Mouse (Mus musculus): Measurements from ENCODE around the gene Lrrc71. TPM values are rescaled to one million over a fixed set of nuclear protein-coding genes. Genes with fewer than 3 reads are reported as not detected.

The Lrrc71 gene
- polyA plus RNA-seq, 1 experiment from 2014 or later = 0.36 TPM

- Histone ChIP-seq H3K36me3 (no peaks in the 10 kb centered on the region), H3K27me3 (peaks cover 37% of the 10 kb centered on the region), H3K27ac (no peak overlapping the region), H3K9me3 (no peaks in the 10 kb centered on the region), H3K4me3 (replicated peaks) (no peak overlapping the region), H3K9ac (replicated peaks) (no peak overlapping the region), H3K4me2 (replicated peaks) (no peak overlapping the region), H3K4me1 (replicated peaks) (peaks cover 15% of the 10 kb centered on the region)
- no peak for ATAC-seq
- 51% methylated on average over 6 of the region's 6 CpGs for WGBS
Observed at GRCm38 (mm10) chr3:87771088-87771487, 22.7 kb upstream of the Lrrc71 start.

- no peaks in the 10 kb centered on the region for H3K36me3 ChIP-seq
- H3K4me2 ChIP-seq (replicated peaks) = no peak overlapping the region
- H3K9me3 ChIP-seq = no peaks in the 10 kb centered on the region
- H3K27me3 ChIP-seq = peaks cover 43% of the 10 kb centered on the region
- H3K9ac ChIP-seq (replicated peaks) = no peak overlapping the region
- peaks cover 12% of the 10 kb centered on the region for H3K4me1 ChIP-seq (replicated peaks)
- H3K27ac ChIP-seq = no peak overlapping the region
- H3K4me3 ChIP-seq (replicated peaks) = no peak overlapping the region
- no peak for ATAC-seq
- under 1% methylated on average over 4 of the region's 4 CpGs for WGBS
Observed at GRCm38 (mm10) chr3:87770280-87770679, 21.9 kb upstream of the Lrrc71 start.

- Histone ChIP-seq H3K27me3 (peaks cover 48% of the 10 kb centered on the region), H3K36me3 (no peaks in the 10 kb centered on the region), H3K9me3 (no peaks in the 10 kb centered on the region), H3K9ac (replicated peaks) (no peak overlapping the region), H3K4me3 (replicated peaks) (no peak overlapping the region), H3K4me2 (replicated peaks) (no peak overlapping the region), H3K4me1 (replicated peaks) (peaks cover 12% of the 10 kb centered on the region), H3K27ac (no peak overlapping the region)
- WGBS = 80% methylated on average over 8 of the region's 8 CpGs
- ATAC-seq = no peak
Observed at GRCm38 (mm10) chr3:87769506-87769905, 21.1 kb upstream of the Lrrc71 start.

- no peaks in the 10 kb centered on the region for H3K36me3 ChIP-seq
- 5% methylated on average over 33 of the region's 37 CpGs for WGBS
- H3K27me3 ChIP-seq = peaks cover 50% of the 10 kb centered on the region
- H3K9me3 ChIP-seq = no peaks in the 10 kb centered on the region
- H3K4me3 ChIP-seq (replicated peaks) = peak overlapping the region; percentile 33
- H3K4me2 ChIP-seq (replicated peaks) = peak overlapping the region; percentile 47
- peaks cover 14% of the 10 kb centered on the region for H3K4me1 ChIP-seq (replicated peaks)
- peak; percentile 34; the same call in 1 of the 2 replicates for ATAC-seq
- no peak overlapping the region for H3K27ac ChIP-seq
- peak overlapping the region; percentile 44; the same call in 1 of the 2 replicates for H3K9ac ChIP-seq (replicated peaks)
Observed at GRCm38 (mm10) chr3:87768844-87769243, 20.4 kb upstream of the Lrrc71 start.

GRCm38 (mm10) chr3:87768431-87768830, 20.0 kb upstream of the Lrrc71 start:
- H3K27ac ChIP-seq = no peak overlapping the region
- no peak for ATAC-seq
- WGBS = 53% methylated on average over 6 of the region's 6 CpGs
- H3K4me2 ChIP-seq (replicated peaks) = peak overlapping the region; percentile 47
- peak overlapping the region; percentile 33 for H3K4me3 ChIP-seq (replicated peaks)
- no peaks in the 10 kb centered on the region for H3K36me3 ChIP-seq
- peaks cover 18% of the 10 kb centered on the region for H3K4me1 ChIP-seq (replicated peaks)
- H3K9me3 ChIP-seq = no peaks in the 10 kb centered on the region
- peaks cover 51% of the 10 kb centered on the region for H3K27me3 ChIP-seq
- peak overlapping the region; percentile 44; the same call in 1 of the 2 replicates for H3K9ac ChIP-seq (replicated peaks)

GRCm38 (mm10) chr3:87767764-87768163, 19.3 kb upstream of the Lrrc71 start:
- Histone ChIP-seq H3K36me3 (no peaks in the 10 kb centered on the region), H3K9me3 (no peaks in the 10 kb centered on the region), H3K4me3 (replicated peaks) (no peak overlapping the region), H3K4me1 (replicated peaks) (peaks cover 16% of the 10 kb centered on the region), H3K9ac (replicated peaks) (no peak overlapping the region), H3K4me2 (replicated peaks) (peak overlapping the region; percentile 11; the same call in 1 of the 2 replicates), H3K27ac (no peak overlapping the region), H3K27me3 (peaks cover 55% of the 10 kb centered on the region)
- no peak for ATAC-seq
- WGBS = 58% methylated on average over 8 of the region's 8 CpGs

GRCm38 (mm10) chr3:87766284-87766667, 17.9 kb upstream of the Lrrc71 start:
- WGBS = 82% methylated on average over 3 of the region's 3 CpGs
- no peak for ATAC-seq

GRCm38 (mm10) chr3:87765631-87766283, 17.3 kb upstream of the Lrrc71 start:
- no peaks in the 10 kb centered on the region for H3K9me3 ChIP-seq
- peaks cover 8% of the 10 kb centered on the region for H3K4me1 ChIP-seq (replicated peaks)
- no peaks in the 10 kb centered on the region for H3K36me3 ChIP-seq
- H3K27ac ChIP-seq = no peak overlapping the region
- no peak for ATAC-seq
- H3K4me2 ChIP-seq (replicated peaks) = no peak overlapping the region
- peaks cover 55% of the 10 kb centered on the region for H3K27me3 ChIP-seq
- no peak overlapping the region for H3K9ac ChIP-seq (replicated peaks)
- 77% methylated on average over 5 of the region's 5 CpGs for WGBS
- H3K4me3 ChIP-seq (replicated peaks) = no peak overlapping the region

More at GRCm38 (mm10) chr3:87766284-87766667, 17.9 kb upstream of the Lrrc71 start:
- Histone ChIP-seq H3K4me3 (replicated peaks) (no peak overlapping the region), H3K9ac (replicated peaks) (no peak overlapping the region), H3K9me3 (no peaks in the 10 kb centered on the region), H3K27me3 (peaks cover 55% of the 10 kb centered on the region), H3K27ac (no peak overlapping the region), H3K4me2 (replicated peaks) (no peak overlapping the region), H3K4me1 (replicated peaks) (peaks cover 8% of the 10 kb centered on the region), H3K36me3 (no peaks in the 10 kb centered on the region)

- no peak overlapping the region for H3K27ac ChIP-seq
- no peak overlapping the region for H3K9ac ChIP-seq (replicated peaks)
- H3K27me3 ChIP-seq = peaks cover 55% of the 10 kb centered on the region
- no peak; the same call in 1 of the 2 replicates for ATAC-seq
- no peak overlapping the region for H3K4me2 ChIP-seq (replicated peaks)
- WGBS = 19% methylated on average over 10 of the region's 10 CpGs
- H3K4me3 ChIP-seq (replicated peaks) = no peak overlapping the region
- no peaks in the 10 kb centered on the region for H3K36me3 ChIP-seq
- peaks cover 8% of the 10 kb centered on the region for H3K4me1 ChIP-seq (replicated peaks)
- H3K9me3 ChIP-seq = no peaks in the 10 kb centered on the region
Observed at GRCm38 (mm10) chr3:87765091-87765490, 16.7 kb upstream of the Lrrc71 start.

GRCm38 (mm10) chr3:87764506-87764905, 16.1 kb upstream of the Lrrc71 start:
- H3K9ac ChIP-seq (replicated peaks) = no peak overlapping the region
- H3K27me3 ChIP-seq = peaks cover 50% of the 10 kb centered on the region
- no peak overlapping the region for H3K27ac ChIP-seq
- H3K4me2 ChIP-seq (replicated peaks) = peak overlapping the region; percentile 14; the same call in 1 of the 2 replicates
- peaks cover 8% of the 10 kb centered on the region for H3K4me1 ChIP-seq (replicated peaks)
- 50% methylated on average over 10 of the region's 10 CpGs for WGBS
- no peaks in the 10 kb centered on the region for H3K9me3 ChIP-seq
- H3K36me3 ChIP-seq = no peaks in the 10 kb centered on the region
- no peak overlapping the region for H3K4me3 ChIP-seq (replicated peaks)
- no peak for ATAC-seq

- 0 out of 2 replicates have a peak, but pooled peaks have one; percentile 27 for ATAC-seq
- Histone ChIP-seq H3K27me3 (peaks cover 42% of the 10 kb centered on the region), H3K9ac (replicated peaks) (no peak overlapping the region), H3K4me3 (replicated peaks) (no peak overlapping the region), H3K36me3 (no peaks in the 10 kb centered on the region), H3K4me1 (replicated peaks) (peaks cover 8% of the 10 kb centered on the region), H3K4me2 (replicated peaks) (peak overlapping the region; percentile 14; the same call in 1 of the 2 replicates), H3K27ac (no peak overlapping the region), H3K9me3 (no peaks in the 10 kb centered on the region)
- 26% methylated on average over 15 of the region's 15 CpGs for WGBS
Observed at GRCm38 (mm10) chr3:87763683-87764289, 15.4 kb upstream of the Lrrc71 start.

- H3K9ac ChIP-seq (replicated peaks) = no peak overlapping the region
- H3K27ac ChIP-seq = no peak overlapping the region
- ATAC-seq = no peak
- H3K4me1 ChIP-seq (replicated peaks) = peaks cover 8% of the 10 kb centered on the region
- no peaks in the 10 kb centered on the region for H3K36me3 ChIP-seq
- peaks cover 37% of the 10 kb centered on the region for H3K27me3 ChIP-seq
- no peak overlapping the region for H3K4me2 ChIP-seq (replicated peaks)
- no peaks in the 10 kb centered on the region for H3K9me3 ChIP-seq
- 75% methylated on average over 4 of the region's 4 CpGs for WGBS
- no peak overlapping the region for H3K4me3 ChIP-seq (replicated peaks)
Observed at GRCm38 (mm10) chr3:87763202-87763601, 14.8 kb upstream of the Lrrc71 start.

All from midbrain, embryonic 13.5 days (tissue).